Mouse (Mus musculus) embryonic fibroblast, embryonic 13.5 days (primary cell): Measurements from ENCODE around the gene Fmo6.

Experiments used
- CTCF ChIP-seq: IDR thresholded peaks from 2 replicates; pipeline ENCODE4 v1.5.1; 2011; ENCODE audit warnings: mild to moderate bottlenecking, control low read depth, low read length, moderate library complexity, borderline replicate concordance; ENCODE audit not compliant: insufficient read depth
- POLR2A ChIP-seq: IDR thresholded peaks from 2 replicates; pipeline ENCODE4 v1.6.1; 2011; ENCODE audit warnings: low read depth, mild to moderate bottlenecking, control low read depth, low read length, moderate library complexity

- TF ChIP-seq POLR2A = no peak
- TF ChIP-seq CTCF = no peak
Measured at GRCm38 (mm10) chr1:162887644-162888043, 49.7 kb downstream of the Fmo6 start.
